Mouse (Mus musculus): ENCODE measurements at regions not wholly inside any gene's neighbourhood (a gene's known extent, or its start where the extent isn't known, plus 50 kb on each side); places are given as distances from the start of the nearest gene placed in this dataset.
"Not testable (repeated sequence)": the region's sequence is repeated elsewhere in the genome, so short reads cannot be mapped to it uniquely, and the experiment has no call there.

GRCm38 (mm10) chr1:177382596-177383190, 59.5 kb upstream of the Zbtb18 start:
- DNase-seq (ENCODE audit: low spot score in 2 of 2) = no peak

- no peak for DNase-seq (ENCODE audit: low spot score in 2 of 2)
Measured at GRCm38 (mm10) chr1:177382147-177382546, 60.0 kb upstream of the Zbtb18 start.

GRCm38 (mm10) chr1:177378112-177378511, 64.0 kb upstream of the Zbtb18 start:
- DNase-seq (ENCODE audit: low spot score in 2 of 2) = no peak

- DNase-seq (ENCODE audit: low spot score in 2 of 2) = no peak
Measured at GRCm38 (mm10) chr1:177373226-177373825, 68.8 kb upstream of the Zbtb18 start.

- no peak for DNase-seq (ENCODE audit: low spot score in 2 of 2)
Measured at GRCm38 (mm10) chr1:177372066-177372465, 70.1 kb upstream of the Zbtb18 start.

- DNase-seq (ENCODE audit: low spot score in 2 of 2) = no peak
Measured at GRCm38 (mm10) chr1:177367864-177368610, 74.1 kb upstream of the Zbtb18 start.

- no peak for DNase-seq (ENCODE audit: low spot score in 2 of 2)
Measured at GRCm38 (mm10) chr1:177366914-177367313, 75.2 kb upstream of the Zbtb18 start.

GRCm38 (mm10) chr1:177366475-177366874, 75.7 kb upstream of the Zbtb18 start:
- DNase-seq (ENCODE audit: low spot score in 2 of 2) = no peak

- DNase-seq (ENCODE audit: low spot score in 2 of 2) = peak in 1 of 2 experiments; percentile 49
Measured at GRCm38 (mm10) chr1:177364355-177364754, 77.8 kb upstream of the Zbtb18 start.

- DNase-seq (ENCODE audit: low spot score in 2 of 2) = no peak
Measured at GRCm38 (mm10) chr1:177362398-177362797, 79.8 kb upstream of the Zbtb18 start.

GRCm38 (mm10) chr1:177348400-177349092, 90.5 kb upstream of the Akt3 start:
- no peak for DNase-seq (ENCODE audit: low spot score in 2 of 2)

- no peak for DNase-seq (ENCODE audit: low spot score in 2 of 2)
Measured at GRCm38 (mm10) chr1:177347208-177347607, 89.2 kb upstream of the Akt3 start.

- no peak for DNase-seq (ENCODE audit: low spot score in 2 of 2)
Measured at GRCm38 (mm10) chr1:177346540-177346939, 88.5 kb upstream of the Akt3 start.

- no peak for DNase-seq (ENCODE audit: low spot score in 2 of 2)
Measured at GRCm38 (mm10) chr1:177345540-177345939, 87.5 kb upstream of the Akt3 start.

- DNase-seq (ENCODE audit: low spot score in 2 of 2) = no peak
Measured at GRCm38 (mm10) chr1:177343949-177344348, 85.9 kb upstream of the Akt3 start.

- no peak for DNase-seq (ENCODE audit: low spot score in 2 of 2)
Measured at GRCm38 (mm10) chr1:177343121-177343520, 85.1 kb upstream of the Akt3 start.

GRCm38 (mm10) chr1:177340232-177340631, 82.2 kb upstream of the Akt3 start:
- no peak for DNase-seq (ENCODE audit: low spot score in 2 of 2)

GRCm38 (mm10) chr1:177339207-177339787, 81.3 kb upstream of the Akt3 start:
- DNase-seq (ENCODE audit: low spot score in 2 of 2) = not testable (repeated sequence)

GRCm38 (mm10) chr1:177338466-177339206, 80.6 kb upstream of the Akt3 start:
- DNase-seq (ENCODE audit: low spot score in 2 of 2) = peak; percentile 70 to 78

GRCm38 (mm10) chr1:177337756-177338155, 79.8 kb upstream of the Akt3 start:
- DNase-seq (ENCODE audit: low spot score in 2 of 2) = no peak

- DNase-seq (ENCODE audit: low spot score in 2 of 2) = no peak
Measured at GRCm38 (mm10) chr1:177337141-177337540, 79.1 kb upstream of the Akt3 start.

All from layer of hippocampus, postnatal 10 days (tissue).